Mouse (Mus musculus) layer of hippocampus, adult 2 months (tissue): ENCODE data around the gene Exd2. TPM values are rescaled to one million over a fixed set of nuclear protein-coding genes. Genes with fewer than 3 reads are reported as not detected.

Source experiments
- DNase-seq, 2 experiments: peaks; one replicate each; pipeline ENCODE4 v3.0.0; 2022; ENCODE audit warnings: low spot score in 2 of 2
- H3K27ac ChIP-seq: fragments of 200-600 bp; 2 replicates; pipeline ENCODE4 v1.8.1; 2022
- H3K4me3 ChIP-seq: fragments of 200-600 bp; 2 replicates; pipeline ENCODE4 v1.8.1; 2022; ENCODE audit warnings: mild to moderate bottlenecking
- CTCF ChIP-seq: fragments of 200-600 bp; conservative IDR thresholded peaks from 2 replicates; pipeline ENCODE4 v1.8.1; 2022; ENCODE audit warnings: antibody characterized with exemption, mild to moderate bottlenecking, moderate library complexity
- total RNA-seq, 2 experiments: library from RNA; stranded (reverse); gene quantifications; 2 replicates each; pipeline ENCODE4 v1.2.3; 2021

Gene Exd2
- total RNA-seq, 2 experiments from 2014 or later, result 105 to 122 TPM

- DNase-seq, result no peak
- no peak for TF ChIP-seq CTCF
- Histone ChIP-seq H3K4me3 (peak within 1 kb of the TSS; percentile 95), H3K27ac (peak within 1 kb of the TSS; percentile 96)
These were observed 55.1 kb downstream of the Exd2 start, which contains the start of gene Galnt16 for GRCm38 (mm10) chr12:80517977-80518376. Gene Galnt16 (plus strand): TSS chr12:80518277.

- peak overlapping the region; percentile 95 for H3K4me3 ChIP-seq
- TF ChIP-seq CTCF, result no peak
- peak overlapping the region; percentile 96 for H3K27ac ChIP-seq
- DNase-seq, result no peak
These were observed 55.5 kb downstream of the Exd2 start for GRCm38 (mm10) chr12:80518393-80518756.

GRCm38 (mm10) chr12:80518757-80519620, 56.1 kb downstream of the Exd2 start:
- peak in 1 of 2 experiments; percentile 72 for DNase-seq
- TF ChIP-seq CTCF, result no peak

GRCm38 (mm10) chr12:80519621-80520332, 56.9 kb downstream of the Exd2 start:
- DNase-seq, result peak; percentile 77 to 85
- TF ChIP-seq CTCF, result peak; percentile 76
- Histone ChIP-seq H3K27ac (peak overlapping the region; percentile 96), H3K4me3 (peak overlapping the region; percentile 95)

More at GRCm38 (mm10) chr12:80518757-80519620, 56.1 kb downstream of the Exd2 start:
- H3K4me3 ChIP-seq, result peak overlapping the region; percentile 95
- peak overlapping the region; percentile 96 for H3K27ac ChIP-seq

GRCm38 (mm10) chr12:80522006-80522405, 59.1 kb downstream of the Exd2 start:
- no peak for TF ChIP-seq CTCF
- no peak for DNase-seq
- peak overlapping the region; percentile 72 for H3K27ac ChIP-seq
- H3K4me3 ChIP-seq, result no peak overlapping the region

GRCm38 (mm10) chr12:80524276-80524921, 61.5 kb downstream of the Exd2 start:
- Histone ChIP-seq H3K27ac (no peak overlapping the region; the same call in 1 of the 2 replicates), H3K4me3 (no peak overlapping the region)
- no peak for DNase-seq
- TF ChIP-seq CTCF, result peak; percentile 67

GRCm38 (mm10) chr12:80525513-80525912, 62.6 kb downstream of the Exd2 start:
- DNase-seq, result peak in 1 of 2 experiments; percentile 54
- TF ChIP-seq CTCF, result no peak
- no peak overlapping the region for H3K4me3 ChIP-seq
- peak overlapping the region; percentile 92 for H3K27ac ChIP-seq

GRCm38 (mm10) chr12:80526511-80526910, 63.6 kb downstream of the Exd2 start:
- DNase-seq, result no peak
- H3K4me3 ChIP-seq, result no peak overlapping the region
- H3K27ac ChIP-seq, result peak overlapping the region; percentile 92
- TF ChIP-seq CTCF, result no peak

GRCm38 (mm10) chr12:80527727-80528389, 65.0 kb downstream of the Exd2 start:
- Histone ChIP-seq H3K4me3 (no peak overlapping the region), H3K27ac (peak overlapping the region; percentile 92)
- no peak for TF ChIP-seq CTCF
- DNase-seq, result peak in 1 of 2 experiments; percentile 23

- DNase-seq, result no peak
- TF ChIP-seq CTCF, result no peak
- H3K27ac ChIP-seq, result peak overlapping the region; percentile 56
- no peak overlapping the region for H3K4me3 ChIP-seq
These were observed 67.2 kb downstream of the Exd2 start for GRCm38 (mm10) chr12:80530052-80530451.

- H3K27ac ChIP-seq, result peak overlapping the region; percentile 56
These were observed 67.7 kb downstream of the Exd2 start for GRCm38 (mm10) chr12:80530630-80531029.

GRCm38 (mm10) chr12:80531585-80531984, 68.7 kb downstream of the Exd2 start:
- no peak for TF ChIP-seq CTCF
- peak overlapping the region; percentile 43; the same call in 1 of the 2 replicates for H3K27ac ChIP-seq
- DNase-seq, result no peak
- no peak overlapping the region for H3K4me3 ChIP-seq

More at GRCm38 (mm10) chr12:80530630-80531029, 67.7 kb downstream of the Exd2 start:
- no peak overlapping the region for H3K4me3 ChIP-seq
- DNase-seq, result no peak
- no peak for TF ChIP-seq CTCF
